Mouse (Mus musculus) hindbrain, embryonic 11.5 days (tissue): ENCODE data around the gene Dcaf5. TPM values are rescaled to one million over a fixed set of nuclear protein-coding genes. Genes with fewer than 3 reads are reported as not detected.

ENCODE experiments used
- ATAC-seq: fragments of 200-750 bp; cut with Nextera tagmentation; 2 replicates; pipeline ENCODE4 v1.8.0; 2017; ENCODE audit warnings: mild to moderate bottlenecking, moderate TSS enrichment, moderate library complexity; ENCODE audit not compliant: low FRiP score
- DNase-seq: peaks from one replicate; pipeline ENCODE4 v3.0.0-alpha.2; 2015; ENCODE audit warnings: low spot score
- H3K27ac ChIP-seq: fragments of 300-500 bp; sonication (generic); 2 replicates; pipeline ENCODE4 v1.5.1; 2014; ENCODE audit warnings: mild to moderate bottlenecking, low read depth, low read length
- H3K27me3 ChIP-seq: fragments of 300-500 bp; sonication (generic); 2 replicates; pipeline ENCODE4 v1.6.1; 2014; ENCODE audit warnings: mild to moderate bottlenecking, low read length, moderate library complexity, mixed read lengths; ENCODE audit not compliant: control insufficient read depth, insufficient read depth
- H3K36me3 ChIP-seq: fragments of 300-500 bp; sonication (generic); 2 replicates; pipeline ENCODE4 v1.6.1; 2014; ENCODE audit warnings: mild to moderate bottlenecking, low read length, moderate library complexity, mixed read lengths; ENCODE audit not compliant: control insufficient read depth, insufficient read depth
- H3K4me1 ChIP-seq: fragments of 300-500 bp; sonication (generic); replicated peaks from 2 replicates; pipeline ENCODE4 v1.6.1; 2014; ENCODE audit warnings: low read length, mixed read lengths; ENCODE audit not compliant: control insufficient read depth, insufficient read depth
- H3K4me2 ChIP-seq: fragments of 300-500 bp; sonication (generic); replicated peaks from 2 replicates; pipeline ENCODE4 v1.6.1; 2014; ENCODE audit warnings: mild to moderate bottlenecking, low read depth, low read length
- H3K4me3 ChIP-seq: fragments of 300-500 bp; sonication (generic); 2 replicates; pipeline ENCODE4 v1.5.1; 2014; ENCODE audit warnings: low read depth, low read length
- H3K9ac ChIP-seq: fragments of 300-500 bp; sonication (generic); 2 replicates; pipeline ENCODE4 v1.6.1; 2014; ENCODE audit warnings: low read depth, low read length
- H3K9me3 ChIP-seq: fragments of 300-500 bp; sonication (generic); 2 replicates; pipeline ENCODE4 v1.6.1; 2016; ENCODE audit warnings: low read length; ENCODE audit not compliant: control insufficient read depth
- WGBS: fragments of 180-500 bp; shearing (Covaris S2); extraction: QIAGEN DNeasy Blood & Tissue Kit; methylation state at CpG from one replicate; pipeline ENCODE4 v1.1.7; 2014; 5-methylcytosine and 5-hydroxymethylcytosine counted together
- polyA plus RNA-seq: library from polyadenylated mRNA; unstranded; fragments of >200 nt; fragmentation: Nextera tagmentation; extraction: Ambion mirVana; gene quantifications from 2 replicates; pipeline ENCODE4 v1.2.1, GENCODE M21; 2014

The Dcaf5 gene
- polyA plus RNA-seq: 14.5 and 15.1 TPM in 2 replicates

DNA sequence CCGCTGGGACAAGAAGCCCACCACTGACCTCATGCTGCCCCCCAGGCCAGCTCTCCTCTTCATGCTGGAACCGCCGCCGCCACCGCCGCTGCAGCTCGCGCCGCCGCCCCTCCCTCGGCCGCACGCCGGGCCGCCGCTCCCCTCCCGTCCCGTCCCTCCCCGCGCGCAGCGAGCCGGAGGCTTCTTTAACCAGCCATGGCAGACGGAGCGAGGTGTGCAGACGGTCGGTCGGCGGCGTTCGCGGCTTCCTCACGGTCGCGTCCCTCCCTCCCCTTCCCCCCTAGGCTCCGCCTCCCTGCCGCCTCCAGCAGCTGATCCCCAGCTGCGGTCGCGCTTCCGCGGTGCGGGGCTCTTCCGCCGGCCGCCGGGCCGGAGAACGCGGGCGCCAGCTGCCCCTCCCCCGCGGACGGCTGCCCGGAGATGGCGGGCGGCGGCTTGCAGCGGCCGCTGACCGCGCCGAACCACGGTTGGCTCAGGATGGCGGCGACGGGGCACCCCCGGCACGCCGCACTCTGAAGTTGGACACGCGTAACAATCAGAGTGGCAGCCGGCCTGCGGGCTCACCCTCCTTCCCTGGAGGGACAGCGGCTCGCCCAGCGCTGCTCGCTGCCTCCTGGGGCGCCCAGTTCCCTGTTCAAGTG, at the start of gene Dcaf5:
Dcaf5 (minus strand) TSS at position 266 of the 641 bp plus-strand sequence.
- Histone ChIP-seq H3K9ac (peak within 1 kb of the TSS; percentile 93), H3K27ac (peak within 1 kb of the TSS; percentile 98), H3K36me3 (no peaks in the 10 kb centered on the region), H3K9me3 (no peaks in the 10 kb centered on the region), H3K4me1 (0 out of 2 replicates have a peak, but pooled peaks cover 3% of the 10 kb centered on the region), H3K27me3 (no peaks in the 10 kb centered on the region), H3K4me2 (peak within 1 kb of the TSS; percentile 66), H3K4me3 (peak within 1 kb of the TSS; percentile 91)
- DNase-seq: peak; percentile 87
- peak; percentile 88 for ATAC-seq
- WGBS: under 1% methylated on average over 40 of the region's 79 CpGs

DNA sequence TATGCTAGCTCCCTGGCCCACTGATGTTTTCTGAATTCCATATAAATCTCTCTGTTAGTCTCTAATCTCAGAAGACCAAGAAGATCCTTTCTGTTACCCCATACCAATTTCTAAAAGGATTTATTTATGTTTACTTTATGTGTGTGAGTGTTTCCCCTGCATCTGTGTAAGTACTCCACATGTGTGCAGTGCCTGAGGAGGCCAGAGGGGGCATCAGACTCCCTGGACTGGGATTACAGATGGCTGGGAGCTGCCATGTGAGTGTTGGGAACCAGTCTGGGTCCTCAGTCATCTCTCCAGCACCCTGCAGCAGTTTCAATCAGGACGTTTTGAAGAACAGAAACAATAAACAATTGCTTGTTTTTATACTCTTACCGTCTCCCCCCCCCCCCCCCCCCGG, 47.0 kb upstream of the Dcaf5 start:
- no peak overlapping the region for H3K27ac ChIP-seq
- no peaks in the 10 kb centered on the region for H3K4me1 ChIP-seq
- H3K9ac ChIP-seq: no peak overlapping the region
- DNase-seq (no peak), ATAC-seq (no peak)
- H3K36me3 ChIP-seq: no peaks in the 10 kb centered on the region
- no peaks in the 10 kb centered on the region for H3K9me3 ChIP-seq
- H3K27me3 ChIP-seq: no peaks in the 10 kb centered on the region
- no peak overlapping the region for H3K4me2 ChIP-seq
- 83% methylated on average over 3 of the region's 3 CpGs for WGBS
- H3K4me3 ChIP-seq: no peak overlapping the region

DNA sequence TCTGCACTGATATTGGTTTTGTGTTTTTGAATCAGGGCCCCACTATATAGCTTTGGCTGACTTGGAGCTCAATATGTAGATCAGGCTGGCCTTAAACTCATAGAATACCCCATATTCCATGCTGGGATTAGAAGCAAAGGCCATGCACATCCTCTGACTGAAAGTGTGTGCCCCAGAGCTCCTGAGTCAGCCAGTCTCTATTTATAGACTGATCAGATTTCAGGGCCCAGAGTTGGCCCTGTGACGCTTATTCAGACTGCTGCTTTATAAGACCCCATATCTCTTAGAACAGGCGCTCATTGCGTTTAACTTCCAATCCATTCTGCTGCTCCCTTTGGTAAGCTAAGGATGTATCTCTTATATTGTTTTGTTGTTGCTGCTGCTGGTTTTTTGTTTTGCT, 43.6 kb upstream of the Dcaf5 start:
- H3K36me3 ChIP-seq: no peaks in the 10 kb centered on the region
- no peaks in the 10 kb centered on the region for H3K27me3 ChIP-seq
- DNase-seq (no peak), ATAC-seq (no peak)
- H3K4me2 ChIP-seq: no peak overlapping the region
- no peak overlapping the region for H3K27ac ChIP-seq
- H3K4me1 ChIP-seq: no peaks in the 10 kb centered on the region
- WGBS: 91% methylated on average over 3 of the region's 3 CpGs
- H3K9ac ChIP-seq: no peak overlapping the region
- no peak overlapping the region for H3K4me3 ChIP-seq
- H3K9me3 ChIP-seq: no peaks in the 10 kb centered on the region

DNA sequence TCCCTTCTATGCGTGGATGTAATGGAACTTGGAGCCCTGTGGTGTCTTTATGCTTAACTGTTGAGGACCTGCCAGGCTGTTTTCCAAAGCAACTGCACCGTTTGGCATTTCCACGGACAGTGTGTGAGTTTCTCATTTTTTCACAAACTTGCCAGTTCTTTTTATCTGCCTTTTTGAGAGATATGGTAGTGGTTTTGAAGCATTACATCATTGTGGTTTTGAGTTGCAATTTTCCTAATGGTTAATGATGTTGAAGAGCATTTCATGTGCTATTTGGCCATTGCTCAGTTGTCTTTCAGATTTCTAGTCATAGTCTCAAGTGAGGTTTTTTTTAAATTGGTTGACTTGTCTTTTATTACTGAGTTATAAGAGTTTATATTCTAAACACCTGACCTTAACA, 37.3 kb upstream of the Dcaf5 start:
- Histone ChIP-seq H3K36me3 (no peaks in the 10 kb centered on the region), H3K4me3 (no peak overlapping the region), H3K4me2 (no peak overlapping the region), H3K4me1 (no peaks in the 10 kb centered on the region), H3K9ac (no peak overlapping the region), H3K27me3 (no peaks in the 10 kb centered on the region), H3K9me3 (no peaks in the 10 kb centered on the region), H3K27ac (no peak overlapping the region)
- ATAC-seq (no peak), DNase-seq (no peak)
- WGBS: 89% methylated on average over 3 of the region's 3 CpGs

DNA sequence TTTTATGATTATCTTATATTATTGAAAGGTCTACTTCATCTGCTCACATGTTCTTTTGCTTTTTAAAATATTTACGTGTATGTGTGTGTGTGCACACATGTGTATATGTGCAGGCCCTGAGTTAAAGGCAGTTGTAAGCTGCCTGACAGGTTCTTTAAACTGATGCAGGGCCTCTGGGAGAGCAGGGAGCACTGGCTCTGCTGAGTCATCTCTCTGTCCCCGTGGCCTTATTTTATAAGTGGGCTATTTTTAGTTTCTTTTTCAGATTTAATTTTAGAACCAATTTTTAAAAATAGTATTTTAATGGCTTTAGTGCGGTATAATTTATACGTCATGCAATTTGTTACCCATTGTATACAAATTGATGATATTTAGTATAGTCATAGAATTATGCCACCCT, 35.5 kb upstream of the Dcaf5 start:
- ATAC-seq: no peak
- 89% methylated on average over 4 of the region's 4 CpGs for WGBS
- H3K4me3 ChIP-seq: no peak overlapping the region

DNA sequence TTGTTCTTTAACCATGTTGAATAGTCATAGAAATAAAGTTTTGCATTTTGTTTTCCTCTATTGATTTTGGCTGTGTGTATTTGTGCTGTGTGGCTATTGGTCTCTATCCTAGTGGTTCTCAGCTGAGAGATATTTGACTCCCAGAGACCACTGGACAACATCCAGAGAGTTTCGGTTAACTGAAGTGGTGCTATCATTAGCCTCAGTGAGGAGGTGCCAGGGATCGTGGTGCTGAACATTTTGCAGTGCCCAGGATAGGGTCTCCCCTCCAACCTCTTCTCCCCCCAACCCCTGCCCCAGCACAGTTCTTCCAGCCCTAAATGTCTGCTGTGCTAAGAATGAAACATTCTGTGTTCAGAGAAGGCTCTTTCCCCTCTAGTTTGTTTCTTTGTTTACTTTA, 33.8 kb upstream of the Dcaf5 start:
- DNase-seq: no peak
- Histone ChIP-seq H3K27ac (no peak overlapping the region), H3K4me1 (no peaks in the 10 kb centered on the region), H3K36me3 (no peaks in the 10 kb centered on the region), H3K4me2 (no peak overlapping the region), H3K27me3 (no peaks in the 10 kb centered on the region), H3K9me3 (no peaks in the 10 kb centered on the region), H3K4me3 (no peak overlapping the region), H3K9ac (no peak overlapping the region)
- WGBS: 97% methylated on average over 2 of the region's 2 CpGs
- ATAC-seq: no peak

More for the DNA sequence above, 35.5 kb upstream of the Dcaf5 start:
- H3K9ac ChIP-seq: no peak overlapping the region
- no peak for DNase-seq
- no peaks in the 10 kb centered on the region for H3K27me3 ChIP-seq
- H3K36me3 ChIP-seq: no peaks in the 10 kb centered on the region
- H3K27ac ChIP-seq: no peak overlapping the region
- no peaks in the 10 kb centered on the region for H3K9me3 ChIP-seq
- no peaks in the 10 kb centered on the region for H3K4me1 ChIP-seq
- H3K4me2 ChIP-seq: no peak overlapping the region

DNA sequence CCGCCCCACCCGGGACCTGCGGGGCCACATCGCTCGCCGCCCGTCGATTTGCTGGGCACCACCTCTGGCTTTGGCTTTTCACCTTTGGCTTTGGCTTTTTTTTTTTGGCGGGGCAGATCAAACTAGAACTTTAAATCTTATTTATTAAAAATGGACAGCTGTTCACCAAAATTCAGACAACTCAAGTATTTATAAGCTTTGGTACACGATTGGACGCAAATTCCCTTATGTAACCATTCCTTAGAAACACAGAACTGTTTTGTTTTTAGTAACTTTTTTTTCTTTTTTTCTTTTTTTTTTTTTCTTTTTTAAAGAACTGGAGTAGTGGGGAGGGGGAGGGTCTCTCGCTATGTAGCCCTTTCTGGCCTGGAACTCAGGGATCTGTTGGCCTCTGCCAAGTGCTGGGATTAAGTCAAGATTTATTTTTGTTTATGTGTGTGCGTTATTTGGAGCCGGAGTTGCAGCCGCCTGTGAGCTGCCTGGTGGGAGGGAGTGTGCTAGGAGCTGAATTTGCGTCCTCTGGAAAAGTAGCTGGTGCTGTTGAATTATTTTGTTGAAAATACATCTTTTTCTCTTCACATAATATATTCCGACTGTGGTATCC, 27.4 kb upstream of the Dcaf5 start:
- WGBS: 10% methylated on average over 17 of the region's 17 CpGs
- Histone ChIP-seq H3K9ac (peak overlapping the region; percentile 88), H3K27me3 (no peaks in the 10 kb centered on the region), H3K4me3 (peak overlapping the region; percentile 86), H3K4me2 (peak overlapping the region; percentile 83), H3K9me3 (no peaks in the 10 kb centered on the region), H3K36me3 (no peaks in the 10 kb centered on the region), H3K4me1 (no peaks in the 10 kb centered on the region), H3K27ac (0 out of 2 replicates have a peak overlapping the region, but pooled peaks have one; percentile 62)
- DNase-seq (no peak), ATAC-seq (no peak)

DNA sequence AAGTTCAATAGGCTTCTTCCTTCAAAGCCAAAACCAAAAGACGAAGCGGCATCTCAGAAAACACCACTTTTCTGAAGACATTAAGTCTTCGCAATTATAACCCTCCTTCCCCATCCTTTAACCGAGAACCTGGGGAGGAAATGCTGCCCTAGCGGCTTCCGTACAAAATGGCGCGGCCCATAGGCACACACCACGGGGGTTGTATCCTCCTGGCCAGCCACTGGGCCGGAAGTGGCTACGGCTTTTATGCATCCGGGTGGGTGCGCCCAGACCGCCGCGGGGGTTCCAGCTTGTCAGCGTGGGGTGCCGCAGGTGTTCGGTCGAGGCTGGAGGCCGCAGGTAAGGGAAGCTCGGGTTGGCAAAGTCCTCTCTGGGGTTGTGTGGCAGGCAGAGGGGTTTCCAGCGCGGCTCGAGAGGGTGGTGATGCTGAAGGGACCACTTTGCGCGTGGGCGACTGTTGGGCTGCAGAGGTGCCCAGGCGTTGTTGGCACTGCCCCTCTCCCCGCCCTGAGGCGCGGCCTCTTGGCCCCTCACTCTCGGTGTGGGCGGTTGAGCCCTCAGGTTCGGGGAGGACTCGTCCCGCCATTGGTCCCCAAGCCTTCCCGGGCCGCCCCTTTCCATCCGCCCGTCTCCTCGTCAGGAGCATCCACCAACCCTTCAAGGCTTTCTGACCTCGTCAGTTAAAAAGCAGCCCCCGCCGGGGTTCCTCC, 26.7 kb upstream of the Dcaf5 start, which contains the start of gene Exd2:
Exd2 (plus strand) TSS at position 154 of the 710 bp plus-strand sequence.
- H3K36me3 ChIP-seq: no peaks in the 10 kb centered on the region
- no peaks in the 10 kb centered on the region for H3K4me1 ChIP-seq
- peak within 1 kb of the TSS; percentile 62 for H3K27ac ChIP-seq
- no peaks in the 10 kb centered on the region for H3K9me3 ChIP-seq
- peak within 1 kb of the TSS; percentile 86 for H3K4me3 ChIP-seq
- peak within 1 kb of the TSS; percentile 88 for H3K9ac ChIP-seq
- DNase-seq (peak; percentile 87), ATAC-seq (peak; percentile 96)
- no peaks in the 10 kb centered on the region for H3K27me3 ChIP-seq
- peak within 1 kb of the TSS; percentile 83 for H3K4me2 ChIP-seq
- under 1% methylated on average over 43 of the region's 45 CpGs for WGBS
